Mouse (Mus musculus) heart, embryonic 15.5 days (tissue): ENCODE data around the gene Adh7. TPM values are rescaled to one million over a fixed set of nuclear protein-coding genes. Genes with fewer than 3 reads are reported as not detected.

Experiments
- ATAC-seq: fragments of 200-750 bp; cut with Nextera tagmentation; replicated peaks from 2 replicates; pipeline ENCODE4 v1.8.0; 2017; ENCODE audit warnings: low read depth, moderate TSS enrichment; ENCODE audit not compliant: insufficient number of reproducible peaks, insufficient read depth, low FRiP score
- H3K27ac ChIP-seq: fragments of 300-500 bp; sonication (generic); 2 replicates; pipeline ENCODE4 v1.5.1; 2015; ENCODE audit warnings: mild to moderate bottlenecking, inconsistent platforms
- H3K27me3 ChIP-seq: fragments of 300-500 bp; sonication (generic); 2 replicates; pipeline ENCODE4 v1.6.1; 2015; ENCODE audit warnings: inconsistent platforms
- H3K36me3 ChIP-seq: fragments of 300-500 bp; sonication (generic); 2 replicates; pipeline ENCODE4 v1.6.1; 2015; ENCODE audit warnings: mild to moderate bottlenecking, inconsistent platforms
- H3K4me1 ChIP-seq: fragments of 300-500 bp; sonication (generic); replicated peaks from 2 replicates; pipeline ENCODE4 v1.6.1; 2015; ENCODE audit warnings: inconsistent platforms
- H3K4me2 ChIP-seq: fragments of 300-500 bp; sonication (generic); 2 replicates; pipeline ENCODE4 v1.6.1; 2015; ENCODE audit warnings: inconsistent platforms, mild to moderate bottlenecking, moderate library complexity
- H3K4me3 ChIP-seq: fragments of 300-500 bp; sonication (generic); 2 replicates; pipeline ENCODE4 v1.5.1; 2015; ENCODE audit warnings: mild to moderate bottlenecking, inconsistent platforms
- H3K9ac ChIP-seq: fragments of 300-500 bp; sonication (generic); 2 replicates; pipeline ENCODE4 v1.6.1; 2015; ENCODE audit warnings: mild to moderate bottlenecking, inconsistent platforms
- H3K9me3 ChIP-seq: fragments of 300-500 bp; sonication (generic); replicated peaks from 2 replicates; pipeline ENCODE4 v1.6.1; 2016; ENCODE audit warnings: inconsistent platforms
- WGBS: fragments of 180-500 bp; shearing (Covaris S2); methylation state at CpG from one replicate; pipeline ENCODE4 v1.1.7; 2015; ENCODE audit warnings: mixed read lengths; 5-methylcytosine and 5-hydroxymethylcytosine counted together
- polyA plus RNA-seq: library from polyadenylated mRNA; unstranded; fragments of >200 nt; fragmentation: Nextera tagmentation; extraction: Ambion mirVana; gene quantifications from 2 replicates; pipeline ENCODE4 v1.2.1, GENCODE M21; 2015

Adh7 gene
- polyA plus RNA-seq, 1 experiment from 2014 or later, result 0.11 TPM

GRCm38 (mm10) chr3:138197973-138198721 is 19.4 kb upstream of the Adh7 start:
- Histone ChIP-seq H3K9ac (peak overlapping the region; percentile 43; the same call in 1 of the 2 replicates), H3K4me2 (peak overlapping the region; percentile 62), H3K9me3 (no peaks in the 10 kb centered on the region), H3K4me1 (0 out of 2 replicates have a peak, but pooled peaks cover 4% of the 10 kb centered on the region), H3K4me3 (peak overlapping the region; percentile 32; the same call in 1 of the 2 replicates), H3K27ac (no peak overlapping the region), H3K36me3 (no peaks in the 10 kb centered on the region), H3K27me3 (no peaks in the 10 kb centered on the region)
- no peak for ATAC-seq
- 25% methylated on average over 20 of the region's 20 CpGs for WGBS

GRCm38 (mm10) chr3:138198722-138199068 is 18.9 kb upstream of the Adh7 start:
- H3K27me3 ChIP-seq, result no peaks in the 10 kb centered on the region; the same call in 1 of the 2 replicates
- ATAC-seq, result no peak
- H3K9ac ChIP-seq, result no peak overlapping the region
- H3K4me3 ChIP-seq, result no peak overlapping the region
- no peaks in the 10 kb centered on the region for H3K36me3 ChIP-seq
- H3K4me1 ChIP-seq, result 0 out of 2 replicates have a peak, but pooled peaks cover 4% of the 10 kb centered on the region
- H3K9me3 ChIP-seq, result no peaks in the 10 kb centered on the region
- no peak overlapping the region for H3K4me2 ChIP-seq
- no peak overlapping the region for H3K27ac ChIP-seq
- WGBS, result 69% methylated on average over 7 of the region's 7 CpGs

GRCm38 (mm10) chr3:138208821-138209220 is 8.7 kb upstream of the Adh7 start:
- Histone ChIP-seq H3K9ac (no peak overlapping the region), H3K27ac (no peak overlapping the region), H3K4me2 (no peak overlapping the region), H3K9me3 (no peaks in the 10 kb centered on the region), H3K36me3 (no peaks in the 10 kb centered on the region), H3K4me3 (no peak overlapping the region), H3K4me1 (no peaks in the 10 kb centered on the region), H3K27me3 (no peaks in the 10 kb centered on the region)
- 84% methylated on average over 3 of the region's 3 CpGs for WGBS
- no peak for ATAC-seq

GRCm38 (mm10) chr3:138210432-138211075 is 7.0 kb upstream of the Adh7 start:
- H3K9ac ChIP-seq, result no peak overlapping the region
- no peak overlapping the region for H3K4me2 ChIP-seq
- H3K9me3 ChIP-seq, result no peaks in the 10 kb centered on the region; the same call in 1 of the 2 replicates
- no peaks in the 10 kb centered on the region for H3K4me1 ChIP-seq
- 49% methylated on average over 5 of the region's 5 CpGs for WGBS
- ATAC-seq, result no peak
- no peak overlapping the region for H3K4me3 ChIP-seq
- no peaks in the 10 kb centered on the region for H3K36me3 ChIP-seq
- H3K27ac ChIP-seq, result no peak overlapping the region
- H3K27me3 ChIP-seq, result no peaks in the 10 kb centered on the region

GRCm38 (mm10) chr3:138212431-138212951 is 5.1 kb upstream of the Adh7 start:
- no peak overlapping the region for H3K4me2 ChIP-seq
- no peaks in the 10 kb centered on the region for H3K27me3 ChIP-seq
- H3K4me3 ChIP-seq, result no peak overlapping the region
- H3K4me1 ChIP-seq, result no peaks in the 10 kb centered on the region
- H3K9me3 ChIP-seq, result no peaks in the 10 kb centered on the region; the same call in 1 of the 2 replicates
- no peaks in the 10 kb centered on the region for H3K36me3 ChIP-seq
- H3K9ac ChIP-seq, result no peak overlapping the region
- 92% methylated on average over 4 of the region's 4 CpGs for WGBS
- ATAC-seq, result no peak
- no peak overlapping the region for H3K27ac ChIP-seq

GRCm38 (mm10) chr3:138215395-138215989 is 2.1 kb upstream of the Adh7 start:
- ATAC-seq, result no peak
- WGBS, result 54% methylated on average over 11 of the region's 11 CpGs

GRCm38 (mm10) chr3:138216091-138216490 is 1.5 kb upstream of the Adh7 start:
- Histone ChIP-seq H3K27ac (no peak overlapping the region), H3K27me3 (no peaks in the 10 kb centered on the region)
- 80% methylated on average over 8 of the region's 8 CpGs for WGBS

More at GRCm38 (mm10) chr3:138215395-138215989, 2.1 kb upstream of the Adh7 start:
- H3K27me3 ChIP-seq, result no peaks in the 10 kb centered on the region
- no peaks in the 10 kb centered on the region for H3K4me1 ChIP-seq
- H3K9me3 ChIP-seq, result no peaks in the 10 kb centered on the region; the same call in 1 of the 2 replicates
- H3K4me2 ChIP-seq, result no peak overlapping the region
- no peak overlapping the region for H3K4me3 ChIP-seq
- no peak overlapping the region for H3K27ac ChIP-seq
- H3K9ac ChIP-seq, result no peak overlapping the region
- H3K36me3 ChIP-seq, result no peaks in the 10 kb centered on the region

GRCm38 (mm10) chr3:138221116-138221515 is 3.6 kb downstream of the Adh7 start:
- no peaks in the 10 kb centered on the region for H3K27me3 ChIP-seq
- H3K9ac ChIP-seq, result no peak overlapping the region
- H3K4me3 ChIP-seq, result no peak overlapping the region
- no peaks in the 10 kb centered on the region for H3K36me3 ChIP-seq
- ATAC-seq, result no peak
- WGBS, result 84% methylated on average over 11 of the region's 11 CpGs
- no peak overlapping the region for H3K4me2 ChIP-seq
- H3K27ac ChIP-seq, result no peak overlapping the region
- no peaks in the 10 kb centered on the region for H3K9me3 ChIP-seq
- H3K4me1 ChIP-seq, result no peaks in the 10 kb centered on the region

More at GRCm38 (mm10) chr3:138216091-138216490, 1.5 kb upstream of the Adh7 start:
- H3K4me2 ChIP-seq, result no peak overlapping the region
- H3K9ac ChIP-seq, result no peak overlapping the region
- H3K36me3 ChIP-seq, result no peaks in the 10 kb centered on the region
- no peak for ATAC-seq
- H3K4me1 ChIP-seq, result no peaks in the 10 kb centered on the region
- no peak overlapping the region for H3K4me3 ChIP-seq
- H3K9me3 ChIP-seq, result no peaks in the 10 kb centered on the region; the same call in 1 of the 2 replicates

- Histone ChIP-seq H3K27ac (no peak overlapping the region), H3K9me3 (no peaks in the 10 kb centered on the region), H3K4me2 (no peak overlapping the region), H3K9ac (no peak overlapping the region), H3K4me3 (no peak overlapping the region), H3K27me3 (no peaks in the 10 kb centered on the region), H3K4me1 (no peaks in the 10 kb centered on the region), H3K36me3 (no peaks in the 10 kb centered on the region)
- no peak for ATAC-seq
- 63% methylated on average over 4 of the region's 4 CpGs for WGBS
These were observed 5.0 kb downstream of the Adh7 start for GRCm38 (mm10) chr3:138222511-138222910.

GRCm38 (mm10) chr3:138222952-138223351 is 5.4 kb downstream of the Adh7 start:
- Histone ChIP-seq H3K4me2 (no peak overlapping the region), H3K27ac (no peak overlapping the region), H3K4me3 (no peak overlapping the region), H3K9me3 (no peaks in the 10 kb centered on the region), H3K27me3 (no peaks in the 10 kb centered on the region), H3K36me3 (no peaks in the 10 kb centered on the region), H3K9ac (no peak overlapping the region), H3K4me1 (no peaks in the 10 kb centered on the region)
- 39% methylated on average over 5 of the region's 5 CpGs for WGBS
- 0 out of 2 replicates have a peak, but pooled peaks have one; percentile 31 for ATAC-seq

- Histone ChIP-seq H3K9me3 (no peaks in the 10 kb centered on the region), H3K27me3 (no peaks in the 10 kb centered on the region), H3K4me1 (no peaks in the 10 kb centered on the region), H3K27ac (no peak overlapping the region), H3K4me2 (no peak overlapping the region), H3K36me3 (no peaks in the 10 kb centered on the region), H3K4me3 (no peak overlapping the region), H3K9ac (no peak overlapping the region)
- 79% methylated on average over 13 of the region's 13 CpGs for WGBS
- ATAC-seq, result no peak
These were observed 6.9 kb downstream of the Adh7 start for GRCm38 (mm10) chr3:138224363-138224954.
